Mouse (Mus musculus) heart, embryonic 16.5 days (tissue): ENCODE measurements around the gene Aspdh. TPM values are rescaled to one million over a fixed set of nuclear protein-coding genes. Genes with fewer than 3 reads are reported as not detected.

Experiments
- ATAC-seq: fragments of 200-750 bp; cut with Nextera tagmentation; replicated peaks from 2 replicates; pipeline ENCODE4 v1.8.0; 2017; ENCODE audit warnings: moderate number of reproducible peaks; ENCODE audit not compliant: insufficient read depth, low FRiP score; ENCODE audit errors: extremely low read depth
- H3K27ac ChIP-seq: fragments of 300-500 bp; sonication (generic); 2 replicates; pipeline ENCODE4 v1.5.1; 2014; ENCODE audit warnings: mild to moderate bottlenecking, low read length, control low read depth, moderate library complexity
- H3K27me3 ChIP-seq: fragments of 300-500 bp; sonication (generic); 2 replicates; pipeline ENCODE4 v1.6.1; 2014; ENCODE audit warnings: low read length, mixed read lengths; ENCODE audit not compliant: control insufficient read depth, insufficient read depth
- H3K36me3 ChIP-seq: fragments of 300-500 bp; sonication (generic); 2 replicates; pipeline ENCODE4 v1.6.1; 2014; ENCODE audit not compliant: control insufficient read depth, insufficient read depth
- H3K4me1 ChIP-seq: fragments of 300-500 bp; sonication (generic); 2 replicates; pipeline ENCODE4 v1.6.1; 2014; ENCODE audit warnings: low read length, mixed read lengths; ENCODE audit not compliant: control insufficient read depth, insufficient read depth
- H3K4me2 ChIP-seq: fragments of 300-500 bp; sonication (generic); 2 replicates; pipeline ENCODE4 v1.6.1; 2014; ENCODE audit warnings: low read depth, mild to moderate bottlenecking, control low read depth, low read length
- H3K4me3 ChIP-seq: fragments of 300-500 bp; sonication (generic); 2 replicates; pipeline ENCODE4 v1.5.1; 2014; ENCODE audit warnings: mild to moderate bottlenecking, control low read depth, low read length
- H3K9ac ChIP-seq: fragments of 300-500 bp; sonication (generic); 2 replicates; pipeline ENCODE4 v1.6.1; 2014; ENCODE audit warnings: low read length, control low read depth
- H3K9me3 ChIP-seq: fragments of 300-500 bp; sonication (generic); replicated peaks from 2 replicates; pipeline ENCODE4 v1.6.1; 2016; ENCODE audit warnings: low read length; ENCODE audit not compliant: control insufficient read depth
- WGBS: fragments of 180-500 bp; shearing (Covaris S2); extraction: QIAGEN DNeasy Blood & Tissue Kit; methylation state at CpG from one replicate; pipeline ENCODE4 v1.1.7; 2014; 5-methylcytosine and 5-hydroxymethylcytosine counted together
- polyA plus RNA-seq: library from polyadenylated mRNA; unstranded; fragments of >200 nt; fragmentation: Nextera tagmentation; extraction: Ambion mirVana; gene quantifications from 2 replicates; pipeline ENCODE4 v1.2.1, GENCODE M21; 2015

The Aspdh gene
- polyA plus RNA-seq, 1 experiment from 2014 or later = 0.62 TPM

- H3K4me3 ChIP-seq = no peak overlapping the region
- peaks cover 27% of the 10 kb centered on the region for H3K27me3 ChIP-seq
- H3K9me3 ChIP-seq = no peaks in the 10 kb centered on the region
- H3K4me1 ChIP-seq = no peaks in the 10 kb centered on the region
- 65% methylated on average over 57 of the region's 57 CpGs for WGBS
- no peak overlapping the region for H3K27ac ChIP-seq
- no peak for ATAC-seq
- H3K9ac ChIP-seq = no peak overlapping the region
- H3K36me3 ChIP-seq = peaks cover 9% of the 10 kb centered on the region; the same call in 1 of the 2 replicates
- no peak overlapping the region for H3K4me2 ChIP-seq
Measured at GRCm38 (mm10) chr7:44461503-44462217, 3.5 kb upstream of the Aspdh start.

GRCm38 (mm10) chr7:44462218-44463055, 2.8 kb upstream of the Aspdh start:
- Histone ChIP-seq H3K4me3 (no peak overlapping the region; the same call in 1 of the 2 replicates), H3K4me2 (peak overlapping the region; percentile 46), H3K27me3 (peaks cover 27% of the 10 kb centered on the region), H3K36me3 (peaks cover 9% of the 10 kb centered on the region; the same call in 1 of the 2 replicates), H3K9me3 (no peaks in the 10 kb centered on the region), H3K9ac (no peak overlapping the region), H3K4me1 (no peaks in the 10 kb centered on the region; the same call in 1 of the 2 replicates), H3K27ac (no peak overlapping the region)
- WGBS = 22% methylated on average over 77 of the region's 77 CpGs
- no peak for ATAC-seq

- Histone ChIP-seq H3K4me3 (no peak overlapping the region), H3K4me2 (peak overlapping the region; percentile 46; the same call in 1 of the 2 replicates), H3K27ac (no peak overlapping the region), H3K4me1 (no peaks in the 10 kb centered on the region; the same call in 1 of the 2 replicates), H3K9me3 (no peaks in the 10 kb centered on the region), H3K9ac (no peak overlapping the region), H3K36me3 (peaks cover 8% of the 10 kb centered on the region; the same call in 1 of the 2 replicates), H3K27me3 (peaks cover 27% of the 10 kb centered on the region)
- WGBS = 43% methylated on average over 8 of the region's 8 CpGs
- ATAC-seq = no peak
Measured at GRCm38 (mm10) chr7:44463056-44463425, 2.1 kb upstream of the Aspdh start.

GRCm38 (mm10) chr7:44463556-44464225, 1.5 kb upstream of the Aspdh start:
- H3K36me3 ChIP-seq = 0 out of 2 replicates have a peak, but pooled peaks cover 4% of the 10 kb centered on the region
- no peak overlapping the region for H3K9ac ChIP-seq
- H3K4me2 ChIP-seq = no peak overlapping the region
- H3K27me3 ChIP-seq = peaks cover 27% of the 10 kb centered on the region
- H3K9me3 ChIP-seq = no peaks in the 10 kb centered on the region
- H3K27ac ChIP-seq = no peak overlapping the region
- ATAC-seq = no peak
- H3K4me1 ChIP-seq = peaks cover 3% of the 10 kb centered on the region
- WGBS = 79% methylated on average over 10 of the region's 10 CpGs
- H3K4me3 ChIP-seq = no peak overlapping the region

GRCm38 (mm10) chr7:44464511-44464910, 680 bp upstream of the Aspdh start:
- Histone ChIP-seq H3K4me1 (peaks cover 12% of the 10 kb centered on the region), H3K27ac (no peak overlapping the region), H3K4me3 (no peak overlapping the region), H3K27me3 (peaks cover 27% of the 10 kb centered on the region), H3K36me3 (0 out of 2 replicates have a peak, but pooled peaks cover 4% of the 10 kb centered on the region), H3K9ac (no peak overlapping the region), H3K4me2 (no peak overlapping the region), H3K9me3 (no peaks in the 10 kb centered on the region)
- ATAC-seq = no peak
- WGBS = 25% methylated on average over 4 of the region's 4 CpGs

- Histone ChIP-seq H3K27ac (no peak overlapping the region), H3K9ac (0 out of 2 replicates have a peak overlapping the region, but pooled peaks have one; percentile 46), H3K4me1 (peaks cover 29% of the 10 kb centered on the region), H3K9me3 (no peaks in the 10 kb centered on the region), H3K36me3 (0 out of 2 replicates have a peak, but pooled peaks cover 4% of the 10 kb centered on the region), H3K27me3 (peaks cover 19% of the 10 kb centered on the region), H3K4me3 (no peak overlapping the region), H3K4me2 (no peak overlapping the region)
- 80% methylated on average over 10 of the region's 10 CpGs for WGBS
- no peak for ATAC-seq
Measured at GRCm38 (mm10) chr7:44466006-44466887, 1.1 kb downstream of the Aspdh start.

GRCm38 (mm10) chr7:44466888-44467311, 1.7 kb downstream of the Aspdh start:
- Histone ChIP-seq H3K4me3 (no peak overlapping the region), H3K27me3 (peaks cover 13% of the 10 kb centered on the region), H3K9me3 (no peaks in the 10 kb centered on the region), H3K4me1 (peaks cover 35% of the 10 kb centered on the region), H3K4me2 (no peak overlapping the region), H3K9ac (no peak overlapping the region), H3K27ac (no peak overlapping the region; the same call in 1 of the 2 replicates), H3K36me3 (no peaks in the 10 kb centered on the region)
- no peak for ATAC-seq
- 82% methylated on average over 16 of the region's 16 CpGs for WGBS

- peaks cover 45% of the 10 kb centered on the region for H3K4me1 ChIP-seq
- ATAC-seq = peak; percentile 85
- peak within 1 kb of the TSS; percentile 77 for H3K4me3 ChIP-seq
- H3K36me3 ChIP-seq = no peaks in the 10 kb centered on the region
- H3K27ac ChIP-seq = peak within 1 kb of the TSS; percentile 99
- under 1% methylated on average over 42 of the region's 42 CpGs for WGBS
- H3K4me2 ChIP-seq = peak within 1 kb of the TSS; percentile 91
- H3K9ac ChIP-seq = peak within 1 kb of the TSS; percentile 85
- peaks cover 7% of the 10 kb centered on the region; the same call in 1 of the 2 replicates for H3K27me3 ChIP-seq
- H3K9me3 ChIP-seq = no peaks in the 10 kb centered on the region
Measured at GRCm38 (mm10) chr7:44467811-44468411, 2.7 kb downstream of the Aspdh start, which contains the start of gene Josd2. Gene Josd2 (plus strand): TSS chr7:44467980.
